Mouse (Mus musculus): ENCODE results near the gene Mbd5. TPM values are rescaled to one million over a fixed set of nuclear protein-coding genes. Genes with fewer than 3 reads are reported as not detected.
"Not testable (repeated sequence)": the region's sequence is repeated elsewhere in the genome, so short reads cannot be mapped to it uniquely, and the experiment has no call there.

Mbd5 gene
- polyA plus RNA-seq, 1 experiment from 2014 or later, result 19.3 TPM

GRCm38 (mm10) chr2:49190984-49191383, 241.7 kb downstream of the Mbd5 start:
- no peaks in the 10 kb centered on the region for H3K4me1 ChIP-seq (replicated peaks)
- no peak for ATAC-seq
- no peak overlapping the region for H3K27ac ChIP-seq
- no peak overlapping the region for H3K9ac ChIP-seq
- WGBS, result 78% methylated on average over 2 of the region's 2 CpGs
- H3K4me2 ChIP-seq (replicated peaks), result no peak overlapping the region
- H3K36me3 ChIP-seq, result no peaks in the 10 kb centered on the region
- H3K9me3 ChIP-seq, result no peaks in the 10 kb centered on the region
- no peaks in the 10 kb centered on the region for H3K27me3 ChIP-seq (replicated peaks)
- H3K4me3 ChIP-seq (replicated peaks), result no peak overlapping the region

DNA sequence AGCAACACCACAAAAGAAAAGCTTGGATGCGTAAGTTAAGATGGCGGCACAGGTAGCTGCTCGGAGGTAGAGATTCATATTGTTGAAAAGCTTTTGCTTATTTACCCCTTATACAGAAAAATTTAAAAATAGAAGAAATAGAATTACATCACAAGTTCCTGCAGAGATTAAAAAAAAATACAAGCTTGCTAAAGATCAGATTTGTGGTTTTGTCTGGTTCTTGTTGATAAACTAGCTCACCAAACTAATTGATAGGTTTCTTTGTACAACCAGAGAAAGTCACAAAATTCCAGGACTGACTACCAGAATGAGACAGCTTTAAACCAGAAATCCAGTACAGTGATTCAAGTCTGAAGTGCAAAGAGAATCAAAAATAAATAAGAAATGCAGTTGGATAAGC, 242.4 kb downstream of the Mbd5 start:
- no peak overlapping the region for H3K4me2 ChIP-seq (replicated peaks)
- 98% methylated on average over 3 of the region's 3 CpGs for WGBS
- H3K36me3 ChIP-seq, result no peaks in the 10 kb centered on the region
- ATAC-seq, result no peak
- no peaks in the 10 kb centered on the region for H3K27me3 ChIP-seq (replicated peaks)
- H3K27ac ChIP-seq, result no peak overlapping the region
- no peaks in the 10 kb centered on the region for H3K9me3 ChIP-seq
- H3K4me3 ChIP-seq (replicated peaks), result no peak overlapping the region
- no peak overlapping the region for H3K9ac ChIP-seq
- H3K4me1 ChIP-seq (replicated peaks), result no peaks in the 10 kb centered on the region

GRCm38 (mm10) chr2:49204081-49204480, 254.8 kb downstream of the Mbd5 start:
- no peak overlapping the region for H3K4me2 ChIP-seq (replicated peaks)
- no peak for ATAC-seq
- 71% methylated on average over 1 of the region's 1 CpGs for WGBS
- no peak overlapping the region for H3K4me3 ChIP-seq (replicated peaks)
- H3K27me3 ChIP-seq (replicated peaks), result no peaks in the 10 kb centered on the region
- H3K4me1 ChIP-seq (replicated peaks), result no peaks in the 10 kb centered on the region
- no peak overlapping the region for H3K27ac ChIP-seq
- H3K9me3 ChIP-seq, result no peaks in the 10 kb centered on the region
- H3K9ac ChIP-seq, result no peak overlapping the region
- H3K36me3 ChIP-seq, result no peaks in the 10 kb centered on the region

- not testable (repeated sequence) for H3K27me3 ChIP-seq (replicated peaks); H3K4me2 ChIP-seq (replicated peaks); H3K9me3 ChIP-seq; H3K4me3 ChIP-seq (replicated peaks); H3K27ac ChIP-seq; H3K4me1 ChIP-seq (replicated peaks); H3K9ac ChIP-seq; ATAC-seq; H3K36me3 ChIP-seq
- 90% methylated on average over 1 of the region's 1 CpGs for WGBS
These were observed 256.4 kb downstream of the Mbd5 start for GRCm38 (mm10) chr2:49205692-49206091.

GRCm38 (mm10) chr2:49209349-49209748, 260.0 kb downstream of the Mbd5 start:
- Histone ChIP-seq H3K4me3 (replicated peaks) (no peak overlapping the region), H3K27ac (no peak overlapping the region), H3K4me2 (replicated peaks) (no peak overlapping the region), H3K9me3 (no peaks in the 10 kb centered on the region), H3K9ac (no peak overlapping the region), H3K36me3 (no peaks in the 10 kb centered on the region), H3K4me1 (replicated peaks) (no peaks in the 10 kb centered on the region), H3K27me3 (replicated peaks) (no peaks in the 10 kb centered on the region)
- ATAC-seq, result no peak
- WGBS, result 94% methylated on average over 3 of the region's 3 CpGs

GRCm38 (mm10) chr2:49210408-49210807, 261.1 kb downstream of the Mbd5 start:
- Histone ChIP-seq H3K9ac (no peak overlapping the region), H3K4me2 (replicated peaks) (no peak overlapping the region), H3K27ac (no peak overlapping the region), H3K9me3 (no peaks in the 10 kb centered on the region), H3K4me3 (replicated peaks) (no peak overlapping the region), H3K4me1 (replicated peaks) (no peaks in the 10 kb centered on the region), H3K36me3 (no peaks in the 10 kb centered on the region), H3K27me3 (replicated peaks) (no peaks in the 10 kb centered on the region)
- no peak for ATAC-seq
- WGBS, result 86% methylated on average over 1 of the region's 1 CpGs

DNA sequence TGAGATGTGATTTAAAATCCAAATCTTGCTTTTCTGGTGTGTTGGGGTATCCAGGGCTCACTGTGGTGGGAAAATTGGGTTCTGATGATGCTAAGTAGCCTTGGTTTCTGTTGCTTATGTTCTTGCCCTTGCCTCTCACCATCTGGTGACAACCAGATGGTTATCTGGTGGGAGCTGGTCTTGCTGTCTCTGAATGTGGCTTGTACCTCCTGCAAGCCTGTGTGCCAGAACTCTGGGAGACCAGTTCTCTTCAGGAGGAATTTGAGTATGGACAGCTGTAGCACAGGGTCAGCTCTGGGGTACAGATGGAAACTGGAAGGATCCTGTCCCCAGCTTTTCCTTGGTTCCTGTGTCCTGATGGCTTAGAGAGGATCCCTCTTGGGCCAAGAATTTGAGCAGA, 280.4 kb downstream of the Mbd5 start:
- ATAC-seq, result no peak
- Histone ChIP-seq H3K27me3 (replicated peaks) (no peaks in the 10 kb centered on the region), H3K9ac (no peak overlapping the region), H3K4me1 (replicated peaks) (no peaks in the 10 kb centered on the region), H3K9me3 (no peaks in the 10 kb centered on the region), H3K4me2 (replicated peaks) (no peak overlapping the region), H3K4me3 (replicated peaks) (no peak overlapping the region), H3K36me3 (no peaks in the 10 kb centered on the region), H3K27ac (no peak overlapping the region)

DNA sequence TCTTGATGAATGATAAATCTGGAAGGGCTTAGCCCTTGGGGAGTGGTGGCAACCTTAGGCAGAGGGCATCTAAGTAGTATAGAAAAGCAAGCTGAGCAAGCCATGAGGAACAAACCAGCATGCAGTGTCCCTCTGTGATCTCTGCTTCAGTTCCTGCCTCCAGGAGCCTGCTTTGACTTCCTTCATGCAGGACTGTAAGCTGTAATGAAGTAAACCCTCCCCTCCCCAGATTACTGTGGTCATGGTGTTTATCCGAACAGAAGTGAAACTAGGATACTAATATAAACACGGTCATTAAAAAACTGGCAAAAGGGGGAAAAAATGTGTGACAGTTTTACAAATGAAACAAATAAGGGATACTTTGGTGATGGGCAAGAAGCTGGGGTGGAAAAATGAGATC, 284.8 kb downstream of the Mbd5 start:
- WGBS, result 43% methylated on average over 2 of the region's 2 CpGs
- no peak for ATAC-seq
- Histone ChIP-seq H3K27me3 (replicated peaks) (no peaks in the 10 kb centered on the region), H3K4me3 (replicated peaks) (no peak overlapping the region), H3K36me3 (no peaks in the 10 kb centered on the region), H3K4me1 (replicated peaks) (no peaks in the 10 kb centered on the region), H3K27ac (no peak overlapping the region), H3K9me3 (no peaks in the 10 kb centered on the region), H3K9ac (no peak overlapping the region), H3K4me2 (replicated peaks) (no peak overlapping the region)

DNA sequence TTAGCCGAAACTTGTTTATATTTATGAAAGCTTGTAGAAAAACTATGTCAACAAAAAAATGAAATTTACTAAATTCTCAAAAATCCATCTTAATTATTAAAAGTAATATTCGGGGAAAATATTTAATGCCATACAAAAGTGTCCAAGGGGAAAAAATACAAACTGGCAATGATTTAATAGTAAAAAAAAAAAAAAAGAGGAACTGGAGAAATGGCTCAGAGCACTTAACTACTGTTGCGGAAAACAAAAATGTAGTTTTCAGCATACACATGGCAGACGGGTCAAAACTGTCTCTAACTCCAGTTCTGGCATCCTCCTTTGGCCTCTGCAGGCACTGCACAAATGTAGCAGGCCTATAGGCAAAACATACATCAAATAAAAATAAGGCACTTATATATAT, 292.4 kb downstream of the Mbd5 start:
- Histone ChIP-seq H3K9ac (no peak overlapping the region), H3K9me3 (no peaks in the 10 kb centered on the region), H3K4me1 (replicated peaks) (no peaks in the 10 kb centered on the region), H3K4me2 (replicated peaks) (no peak overlapping the region), H3K27me3 (replicated peaks) (no peaks in the 10 kb centered on the region), H3K27ac (no peak overlapping the region), H3K4me3 (replicated peaks) (no peak overlapping the region), H3K36me3 (peaks cover 3% of the 10 kb centered on the region; the same call in 1 of the 2 replicates)
- no peak for ATAC-seq
- WGBS, result 80% methylated on average over 4 of the region's 4 CpGs

DNA sequence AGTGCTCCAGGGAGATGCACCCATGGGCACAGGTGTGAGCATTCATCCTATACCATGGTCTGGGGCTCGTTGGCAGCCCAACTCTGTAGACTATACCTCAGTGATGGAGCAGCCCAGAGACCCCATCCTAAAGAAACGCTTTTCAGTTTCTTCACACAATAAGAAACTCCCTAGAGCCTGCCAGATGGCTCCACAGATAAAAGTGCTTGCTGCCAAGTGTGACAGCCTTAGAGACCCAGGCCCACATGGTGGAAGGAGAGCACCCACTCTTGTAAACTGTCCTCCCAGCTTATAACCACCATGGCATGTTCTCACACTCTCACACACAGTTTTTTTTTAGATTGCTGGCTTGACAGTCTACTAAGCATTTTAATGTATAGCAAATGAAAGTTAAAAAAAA, 314.8 kb downstream of the Mbd5 start:
- 77% methylated on average over 2 of the region's 2 CpGs for WGBS
- no peak for ATAC-seq

DNA sequence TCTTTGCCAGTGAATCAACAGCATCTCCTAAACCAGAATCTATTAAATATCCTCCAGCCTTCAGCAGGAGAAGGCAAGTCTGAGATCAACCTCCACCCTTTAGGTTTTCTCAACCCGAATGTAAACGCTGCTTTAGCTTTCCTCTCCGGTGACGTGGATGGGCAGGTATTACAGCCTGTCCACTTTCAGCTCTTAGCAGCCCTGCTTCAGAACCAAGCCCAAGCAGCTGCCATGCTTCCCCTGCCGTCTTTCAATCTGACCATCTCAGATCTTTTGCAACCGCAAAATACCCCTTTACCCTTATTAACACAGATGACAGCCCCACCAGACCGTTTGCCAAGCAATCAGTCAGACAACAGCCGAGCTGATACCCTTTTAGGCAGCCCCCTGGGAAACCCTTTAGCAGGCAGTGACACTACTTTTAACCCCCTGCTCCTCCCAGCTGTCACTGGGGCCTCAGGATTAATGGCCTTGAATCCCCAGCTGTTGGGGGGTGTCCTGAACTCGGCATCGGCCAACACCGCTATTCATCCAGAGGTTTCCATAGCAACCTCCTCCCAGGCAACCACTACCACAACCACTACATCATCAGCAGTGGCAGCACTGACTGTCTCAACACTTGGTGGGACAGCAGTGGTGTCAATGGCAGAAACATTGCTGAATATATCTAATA, 323.1 kb downstream of the Mbd5 start:
- Histone ChIP-seq H3K9me3 (no peaks in the 10 kb centered on the region), H3K27ac (no peak overlapping the region), H3K36me3 (no peaks in the 10 kb centered on the region), H3K4me1 (replicated peaks) (no peaks in the 10 kb centered on the region), H3K27me3 (replicated peaks) (no peaks in the 10 kb centered on the region), H3K9ac (no peak overlapping the region), H3K4me2 (replicated peaks) (no peak overlapping the region), H3K4me3 (replicated peaks) (no peak overlapping the region)
- no peak for ATAC-seq
- 38% methylated on average over 11 of the region's 11 CpGs for WGBS

More for the DNA sequence above, 314.8 kb downstream of the Mbd5 start:
- Histone ChIP-seq H3K27me3 (replicated peaks) (no peaks in the 10 kb centered on the region), H3K9ac (no peak overlapping the region), H3K36me3 (no peaks in the 10 kb centered on the region), H3K4me2 (replicated peaks) (no peak overlapping the region), H3K4me3 (replicated peaks) (no peak overlapping the region), H3K27ac (no peak overlapping the region), H3K9me3 (no peaks in the 10 kb centered on the region), H3K4me1 (replicated peaks) (no peaks in the 10 kb centered on the region)

DNA sequence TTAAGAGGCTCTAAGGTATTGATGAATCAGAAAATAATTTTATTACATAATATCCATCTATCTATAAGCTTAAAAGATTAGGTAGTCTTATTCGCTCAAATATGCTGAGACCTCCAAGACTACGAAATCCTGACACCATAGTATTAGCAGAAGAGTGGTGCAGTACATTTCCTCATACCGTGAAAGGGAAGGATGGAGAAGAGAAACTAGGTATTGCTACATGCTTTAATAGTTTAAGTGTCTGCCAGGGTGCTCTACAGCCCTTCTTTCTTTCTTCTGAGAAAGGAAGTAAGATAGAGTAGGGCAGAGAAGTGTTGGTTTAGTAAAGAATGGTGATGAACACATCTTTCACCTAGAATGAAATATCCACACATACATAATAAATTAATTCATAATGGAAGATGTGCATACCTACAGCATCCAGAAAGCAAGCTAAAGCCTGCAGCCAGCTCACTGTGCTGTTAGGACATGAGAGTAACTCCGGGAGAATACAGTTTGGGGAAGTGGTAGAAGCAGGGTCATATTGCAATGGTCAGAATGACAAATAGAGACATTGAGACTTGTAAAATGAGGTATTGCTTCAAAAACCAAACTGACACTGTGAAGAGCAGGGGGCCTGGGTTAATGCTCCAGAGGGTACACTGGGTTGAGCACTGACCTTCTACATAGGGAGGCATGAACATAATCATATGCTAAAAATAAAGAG, 326.9 kb downstream of the Mbd5 start:
- no peak overlapping the region for H3K4me2 ChIP-seq (replicated peaks)
- no peaks in the 10 kb centered on the region for H3K27me3 ChIP-seq (replicated peaks)
- no peak overlapping the region for H3K4me3 ChIP-seq (replicated peaks)
- H3K4me1 ChIP-seq (replicated peaks), result no peaks in the 10 kb centered on the region
- no peak for ATAC-seq
- H3K27ac ChIP-seq, result no peak overlapping the region
- H3K9ac ChIP-seq, result no peak overlapping the region
- H3K9me3 ChIP-seq, result no peaks in the 10 kb centered on the region
- 95% methylated on average over 4 of the region's 4 CpGs for WGBS
- no peaks in the 10 kb centered on the region for H3K36me3 ChIP-seq

GRCm38 (mm10) chr2:49280496-49280895, 331.2 kb downstream of the Mbd5 start:
- no peaks in the 10 kb centered on the region for H3K27me3 ChIP-seq (replicated peaks)

More at GRCm38 (mm10) chr2:49280496-49280895, 331.2 kb downstream of the Mbd5 start:
- Histone ChIP-seq H3K4me1 (replicated peaks) (no peaks in the 10 kb centered on the region), H3K4me2 (replicated peaks) (no peak overlapping the region), H3K9ac (no peak overlapping the region), H3K27ac (no peak overlapping the region), H3K36me3 (no peaks in the 10 kb centered on the region), H3K9me3 (no peaks in the 10 kb centered on the region), H3K4me3 (replicated peaks) (no peak overlapping the region)
- ATAC-seq, result no peak
